Mouse (Mus musculus) frontal cortex, postnatal 14 days (tissue): ENCODE data around the gene Nrtn.
A peak's percentile ranks its signal among the peaks of the same experiment; 100 is the strongest.

Experiments used
- DNase-seq, 2 experiments: peaks; one replicate each; pipeline ENCODE4 v3.0.0; 2022; ENCODE audit warnings: low spot score in 2 of 2

Nrtn gene

GRCm38 (mm10) chr17:56723419-56724161, 33.7 kb downstream of the Nrtn start:
- DNase-seq, result no peak

GRCm38 (mm10) chr17:56722441-56722840, 34.9 kb downstream of the Nrtn start:
- no peak for DNase-seq

- peak; percentile 88 to 92 for DNase-seq
Measured at GRCm38 (mm10) chr17:56717363-56718058, 39.8 kb downstream of the Nrtn start, which contains the start of the genes Ndufa11 and Vmac. Ndufa11 (plus strand) TSS chr17:56717767. Vmac (minus strand) TSS chr17:56718022.

GRCm38 (mm10) chr17:56716655-56717362, 40.5 kb downstream of the Nrtn start:
- peak; percentile 97 to 99 for DNase-seq

- no peak for DNase-seq
Measured at GRCm38 (mm10) chr17:56715914-56716654, 41.2 kb downstream of the Nrtn start.

- DNase-seq, result no peak
Measured at GRCm38 (mm10) chr17:56715360-56715759, 42.0 kb downstream of the Nrtn start.

GRCm38 (mm10) chr17:56709708-56710107, 47.6 kb downstream of the Nrtn start:
- DNase-seq, result no peak

GRCm38 (mm10) chr17:56708692-56709091, 48.6 kb downstream of the Nrtn start:
- no peak for DNase-seq

GRCm38 (mm10) chr17:56706515-56706914, 50.8 kb downstream of the Nrtn start:
- no peak for DNase-seq

- DNase-seq, result no peak
Measured at GRCm38 (mm10) chr17:56703038-56703437, 54.3 kb downstream of the Nrtn start.
